Mouse (Mus musculus): ENCODE results near the gene Trim14.

DNA sequence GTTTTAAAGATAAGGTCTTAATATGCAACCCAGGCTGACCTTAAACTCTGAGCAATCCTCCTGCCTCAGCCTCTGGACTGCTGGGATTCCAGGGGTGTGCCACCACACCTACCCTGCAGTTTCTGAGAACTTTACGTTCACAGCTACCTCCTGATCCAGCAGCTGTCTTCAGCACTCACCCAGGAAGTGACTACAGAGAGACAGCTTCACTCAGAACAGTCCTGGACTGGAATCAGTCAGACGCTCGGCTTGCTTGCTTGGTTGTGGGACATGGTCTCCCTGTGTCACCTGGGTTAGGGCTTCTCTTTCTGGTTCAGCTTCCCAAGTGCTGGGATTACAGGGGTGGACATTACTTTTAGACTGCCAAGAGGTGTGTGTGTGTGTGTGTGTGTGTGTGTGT, 21.0 kb upstream of the Trim14 start:
- TF ChIP-seq CTCF (IDR thresholded peaks at IDR 0.05; ENCODE audit: extremely low read depth, insufficient read length, insufficient replicate concordance, low read depth, low read length) (no peak), POLR2A (IDR thresholded peaks at IDR 0.05; ENCODE audit: low read depth, low read length) (no peak)
